Mouse (Mus musculus) neural tube, embryonic 11.5 days (tissue): ENCODE results near the gene Vamp1. TPM values are rescaled to one million over a fixed set of nuclear protein-coding genes. Genes with fewer than 3 reads are reported as not detected.

Experiments used
- ATAC-seq: fragments of 200-750 bp; cut with Nextera tagmentation; 2 replicates; pipeline ENCODE4 v1.8.0; 2017; ENCODE audit warnings: moderate number of reproducible peaks, mild to moderate bottlenecking, moderate TSS enrichment, moderate library complexity; ENCODE audit not compliant: insufficient read depth, low FRiP score, low TSS enrichment
- DNase-seq: peaks from one replicate; pipeline ENCODE4 v3.0.0-alpha.2; 2015; ENCODE audit warnings: low spot score
- H3K27ac ChIP-seq: fragments of 300-500 bp; sonication (generic); 2 replicates; pipeline ENCODE4 v1.5.1; 2014; ENCODE audit warnings: low read depth, mild to moderate bottlenecking, low read length
- H3K27me3 ChIP-seq: fragments of 300-500 bp; sonication (generic); 2 replicates; pipeline ENCODE4 v1.6.1; 2014; ENCODE audit warnings: mild to moderate bottlenecking, low read length, mixed read lengths; ENCODE audit not compliant: control insufficient read depth, insufficient read depth
- H3K36me3 ChIP-seq: fragments of 300-500 bp; sonication (generic); 2 replicates; pipeline ENCODE4 v1.6.1; 2014; ENCODE audit warnings: mild to moderate bottlenecking, low read length, moderate library complexity, mixed read lengths; ENCODE audit not compliant: control insufficient read depth, insufficient read depth
- H3K4me1 ChIP-seq: fragments of 300-500 bp; sonication (generic); 2 replicates; pipeline ENCODE4 v1.6.1; 2014; ENCODE audit warnings: low read length, mixed read lengths; ENCODE audit not compliant: control insufficient read depth, insufficient read depth
- H3K4me2 ChIP-seq: fragments of 300-500 bp; sonication (generic); 2 replicates; pipeline ENCODE4 v1.6.1; 2014; ENCODE audit warnings: low read depth, mild to moderate bottlenecking, moderate library complexity
- H3K4me3 ChIP-seq: fragments of 300-500 bp; sonication (generic); 2 replicates; pipeline ENCODE4 v1.5.1; 2014; ENCODE audit warnings: low read depth, low read length
- H3K9ac ChIP-seq: fragments of 300-500 bp; sonication (generic); 2 replicates; pipeline ENCODE4 v1.6.1; 2014; ENCODE audit warnings: mild to moderate bottlenecking, low read length
- H3K9me3 ChIP-seq: fragments of 300-500 bp; sonication (generic); 2 replicates; pipeline ENCODE4 v1.6.1; 2016; ENCODE audit warnings: low read length; ENCODE audit not compliant: control insufficient read depth
- WGBS: fragments of 180-500 bp; shearing (Covaris S2); extraction: QIAGEN DNeasy Blood & Tissue Kit; methylation state at CpG from one replicate; pipeline ENCODE4 v1.1.7; 2014; 5-methylcytosine and 5-hydroxymethylcytosine counted together
- polyA plus RNA-seq: library from polyadenylated mRNA; unstranded; fragments of >200 nt; fragmentation: Nextera tagmentation; extraction: Ambion mirVana; gene quantifications from 2 replicates; pipeline ENCODE4 v1.2.1, GENCODE M21; 2014

The Vamp1 gene
- polyA plus RNA-seq, 1 experiment from 2014 or later, result 2.2 TPM

DNA sequence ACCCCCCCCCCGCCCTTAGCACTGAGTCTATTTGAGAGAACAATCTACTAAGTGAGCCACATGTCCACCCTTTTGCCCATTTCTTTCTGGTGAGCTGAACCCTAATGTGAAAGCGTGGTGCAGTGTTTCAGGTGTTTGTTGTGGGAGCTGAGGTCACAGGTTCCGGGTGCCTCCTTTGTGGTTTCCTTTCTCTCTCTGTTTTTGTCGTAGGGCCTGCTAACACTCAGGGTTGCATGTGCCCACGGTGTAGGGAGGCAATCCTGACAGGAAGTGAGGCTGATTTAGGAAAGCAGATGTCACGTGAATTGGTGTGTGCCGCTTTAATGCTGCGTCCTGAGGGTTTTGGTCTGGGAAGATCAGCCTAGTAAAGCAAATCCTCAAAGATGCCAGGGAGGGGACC is 26.2 kb downstream of the Vamp1 start:
- H3K4me3 ChIP-seq, result no peak overlapping the region
- no peaks in the 10 kb centered on the region for H3K36me3 ChIP-seq
- no peaks in the 10 kb centered on the region for H3K27me3 ChIP-seq
- no peak overlapping the region for H3K27ac ChIP-seq
- ATAC-seq, result no peak
- no peak overlapping the region for H3K4me2 ChIP-seq
- no peaks in the 10 kb centered on the region for H3K9me3 ChIP-seq
- no peaks in the 10 kb centered on the region for H3K4me1 ChIP-seq
- DNase-seq, result no peak
- WGBS, result 91% methylated on average over 8 of the region's 8 CpGs
- no peak overlapping the region for H3K9ac ChIP-seq

DNA sequence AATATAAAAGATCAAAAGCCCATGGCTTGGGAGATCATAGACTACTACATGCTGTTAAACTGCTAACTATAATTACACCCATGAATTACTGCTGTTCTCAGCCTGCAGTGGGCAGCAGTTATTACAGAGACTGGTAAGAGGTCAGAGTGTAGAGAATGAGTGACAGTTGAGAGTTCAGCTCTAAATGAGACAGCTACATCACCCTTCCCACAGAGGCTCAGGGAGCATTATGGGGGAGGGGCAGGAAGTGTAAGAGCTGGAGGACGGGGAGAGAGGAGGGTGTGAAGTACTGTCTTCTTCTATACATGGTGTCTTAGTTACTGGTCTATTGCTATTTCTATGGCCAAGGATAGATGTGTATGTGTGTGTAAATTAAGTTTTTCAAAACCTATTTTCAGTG is 29.2 kb downstream of the Vamp1 start:
- ATAC-seq (no peak), DNase-seq (no peak)
- Histone ChIP-seq H3K9ac (no peak overlapping the region), H3K36me3 (no peaks in the 10 kb centered on the region), H3K27ac (no peak overlapping the region), H3K9me3 (no peaks in the 10 kb centered on the region), H3K27me3 (no peaks in the 10 kb centered on the region), H3K4me1 (no peaks in the 10 kb centered on the region), H3K4me3 (no peak overlapping the region), H3K4me2 (no peak overlapping the region)
- WGBS, result 29% methylated on average over 1 of the region's 1 CpGs

- 94% methylated on average over 3 of the region's 3 CpGs for WGBS
Measured at GRCm38 (mm10) chr6:125252285-125252684, 36.9 kb downstream of the Vamp1 start.

DNA sequence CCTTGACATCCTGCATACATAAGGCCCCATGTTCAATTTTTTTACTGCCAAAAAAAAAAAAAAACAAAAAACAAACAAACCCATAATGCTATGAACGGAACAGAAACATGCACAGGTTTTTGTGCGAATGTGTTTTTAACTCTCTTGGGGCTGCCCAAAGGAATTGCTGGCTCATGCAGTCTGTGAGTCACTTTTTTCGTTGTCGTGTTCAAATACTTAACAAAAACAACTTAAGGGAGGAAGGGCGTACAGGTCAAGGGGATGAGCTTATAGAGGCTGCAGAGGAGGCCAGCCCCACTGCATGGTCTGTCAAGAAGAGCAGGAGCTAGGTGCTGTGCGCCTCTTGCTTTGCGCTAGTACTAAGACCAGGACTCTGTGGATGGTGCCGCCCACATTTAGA is 37.4 kb downstream of the Vamp1 start:
- DNase-seq (no peak), ATAC-seq (no peak)
- Histone ChIP-seq H3K27ac (no peak overlapping the region), H3K4me2 (no peak overlapping the region), H3K4me3 (no peak overlapping the region), H3K4me1 (no peaks in the 10 kb centered on the region), H3K9me3 (no peaks in the 10 kb centered on the region), H3K27me3 (no peaks in the 10 kb centered on the region), H3K36me3 (no peaks in the 10 kb centered on the region), H3K9ac (no peak overlapping the region)
- WGBS, result 96% methylated on average over 8 of the region's 8 CpGs

More at GRCm38 (mm10) chr6:125252285-125252684, 36.9 kb downstream of the Vamp1 start:
- H3K4me1 ChIP-seq, result no peaks in the 10 kb centered on the region
- H3K9me3 ChIP-seq, result no peaks in the 10 kb centered on the region
- H3K36me3 ChIP-seq, result no peaks in the 10 kb centered on the region
- H3K4me2 ChIP-seq, result no peak overlapping the region
- no peaks in the 10 kb centered on the region for H3K27me3 ChIP-seq
- no peak overlapping the region for H3K4me3 ChIP-seq
- H3K9ac ChIP-seq, result no peak overlapping the region
- no peak for DNase-seq
- no peak for ATAC-seq
- H3K27ac ChIP-seq, result no peak overlapping the region

DNA sequence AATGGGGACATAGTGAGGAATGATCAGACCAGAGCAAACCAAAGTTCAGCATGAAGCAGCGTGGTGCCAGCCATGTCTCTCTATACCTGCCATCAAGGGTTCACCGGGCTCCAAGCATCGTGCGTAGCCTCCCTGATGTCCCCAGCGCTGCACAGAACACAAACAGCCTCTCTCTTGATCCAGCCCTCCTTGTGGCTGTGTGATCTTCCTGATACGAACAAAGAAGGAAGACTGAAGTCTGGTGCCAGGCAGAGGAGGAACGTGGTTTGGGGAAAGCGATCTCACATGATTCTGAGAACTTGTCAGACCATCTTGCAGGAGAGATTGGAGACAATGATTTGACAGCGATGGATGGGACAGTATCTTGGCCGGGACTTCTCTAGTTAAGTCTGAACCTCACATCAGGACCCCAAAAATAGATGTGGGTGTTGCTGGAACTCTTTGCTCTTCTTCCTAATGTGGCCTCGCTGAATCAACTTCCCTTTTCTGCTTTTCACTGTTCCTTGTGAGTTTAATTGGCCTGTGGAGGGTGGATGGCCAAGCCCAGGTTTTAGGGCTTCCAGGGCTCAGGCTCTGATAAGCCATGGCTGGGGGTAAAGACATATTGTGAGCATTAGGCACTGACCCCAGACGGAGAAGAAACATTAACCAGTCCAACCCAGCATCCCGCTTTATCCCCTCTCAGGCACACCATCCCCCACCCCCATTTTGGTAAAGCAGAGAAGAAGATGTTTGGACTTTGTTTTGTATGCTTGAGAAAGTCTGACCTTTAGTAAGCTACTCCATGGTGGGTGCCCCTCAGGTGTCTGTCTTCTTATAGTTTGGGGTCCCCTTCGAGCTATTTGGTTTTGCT is 38.7 kb downstream of the Vamp1 start:
- no peak overlapping the region for H3K4me2 ChIP-seq
- no peak overlapping the region for H3K4me3 ChIP-seq
- ATAC-seq (no peak), DNase-seq (no peak)
- no peak overlapping the region for H3K27ac ChIP-seq
- H3K4me1 ChIP-seq, result no peaks in the 10 kb centered on the region
- 86% methylated on average over 14 of the region's 14 CpGs for WGBS
- no peak overlapping the region for H3K9ac ChIP-seq
- no peaks in the 10 kb centered on the region for H3K27me3 ChIP-seq
- H3K9me3 ChIP-seq, result no peaks in the 10 kb centered on the region
- H3K36me3 ChIP-seq, result no peaks in the 10 kb centered on the region

- ATAC-seq (no peak), DNase-seq (no peak)
- H3K9me3 ChIP-seq, result no peaks in the 10 kb centered on the region
- H3K36me3 ChIP-seq, result no peaks in the 10 kb centered on the region
- no peaks in the 10 kb centered on the region for H3K4me1 ChIP-seq
- H3K27me3 ChIP-seq, result no peaks in the 10 kb centered on the region
- no peak overlapping the region for H3K4me2 ChIP-seq
- no peak overlapping the region for H3K4me3 ChIP-seq
- H3K27ac ChIP-seq, result no peak overlapping the region
- WGBS, result 87% methylated on average over 7 of the region's 7 CpGs
- no peak overlapping the region for H3K9ac ChIP-seq
Measured at GRCm38 (mm10) chr6:125255516-125256044, 40.2 kb downstream of the Vamp1 start.

- H3K27me3 ChIP-seq, result no peaks in the 10 kb centered on the region
- no peak overlapping the region for H3K9ac ChIP-seq
- H3K4me3 ChIP-seq, result no peak overlapping the region
- ATAC-seq, result no peak
- H3K4me1 ChIP-seq, result no peaks in the 10 kb centered on the region
- no peak overlapping the region for H3K27ac ChIP-seq
- no peak for DNase-seq
- H3K4me2 ChIP-seq, result no peak overlapping the region
- no peaks in the 10 kb centered on the region for H3K9me3 ChIP-seq
- 80% methylated on average over 8 of the region's 8 CpGs for WGBS
- H3K36me3 ChIP-seq, result no peaks in the 10 kb centered on the region
Measured at GRCm38 (mm10) chr6:125256222-125256966, 41.0 kb downstream of the Vamp1 start.

DNA sequence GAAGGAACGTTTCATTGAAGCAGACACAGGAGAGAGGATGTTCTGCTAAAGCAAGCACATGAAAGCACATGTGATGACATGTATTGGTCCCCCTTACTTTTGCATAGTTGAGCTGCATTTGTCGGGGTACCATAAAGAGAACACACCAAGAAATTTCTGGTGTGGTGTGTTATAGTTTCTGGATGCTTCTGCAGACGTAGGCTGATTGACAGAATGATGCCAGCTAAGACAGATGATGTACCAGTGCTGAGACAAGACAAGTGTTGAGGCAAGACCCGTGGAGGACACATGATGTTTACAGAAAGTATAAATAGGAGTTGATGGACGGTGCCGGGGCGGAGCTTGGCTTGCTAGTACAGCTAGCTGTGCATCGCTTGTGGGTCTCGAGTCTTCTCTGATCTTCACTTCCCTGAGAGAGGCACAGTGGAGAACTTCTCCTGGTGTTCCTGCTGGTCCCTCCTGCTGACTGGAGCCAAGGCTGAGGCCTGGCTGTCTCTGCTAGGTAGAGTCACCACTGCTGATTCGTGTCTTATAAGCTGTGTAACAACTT is 44.7 kb downstream of the Vamp1 start:
- 86% methylated on average over 10 of the region's 10 CpGs for WGBS
- Histone ChIP-seq H3K36me3 (no peaks in the 10 kb centered on the region), H3K4me2 (no peak overlapping the region), H3K4me1 (no peaks in the 10 kb centered on the region), H3K27ac (no peak overlapping the region), H3K4me3 (no peak overlapping the region), H3K9me3 (no peaks in the 10 kb centered on the region), H3K9ac (no peak overlapping the region), H3K27me3 (no peaks in the 10 kb centered on the region)
- ATAC-seq, result no peak
- no peak for DNase-seq
